Mouse (Mus musculus) adrenal gland, adult 18-20 months (tissue): Measurements from ENCODE around the gene Stard9. TPM values are rescaled to one million over a fixed set of nuclear protein-coding genes. Genes with fewer than 3 reads are reported as not detected.
A peak's percentile ranks its signal among the peaks of the same experiment; 100 is the strongest.
"Not testable (repeated sequence)": the region's sequence is repeated elsewhere in the genome, so short reads cannot be mapped to it uniquely, and the experiment has no call there.

ENCODE experiments used
- DNase-seq, 2 experiments: peaks; one replicate each; pipeline ENCODE4 v3.0.0; 2021 to 2022; ENCODE audit warnings: low spot score in 2 of 2
- total RNA-seq, 2 experiments: library from RNA; stranded (reverse); gene quantifications; 1 replicate in 1 of 2; 2 replicates in 1 of 2; pipeline ENCODE4 v1.2.3; 2021

Gene Stard9
- total RNA-seq, 2 experiments from 2014 or later: 6.2 to 8.0 TPM

DNA sequence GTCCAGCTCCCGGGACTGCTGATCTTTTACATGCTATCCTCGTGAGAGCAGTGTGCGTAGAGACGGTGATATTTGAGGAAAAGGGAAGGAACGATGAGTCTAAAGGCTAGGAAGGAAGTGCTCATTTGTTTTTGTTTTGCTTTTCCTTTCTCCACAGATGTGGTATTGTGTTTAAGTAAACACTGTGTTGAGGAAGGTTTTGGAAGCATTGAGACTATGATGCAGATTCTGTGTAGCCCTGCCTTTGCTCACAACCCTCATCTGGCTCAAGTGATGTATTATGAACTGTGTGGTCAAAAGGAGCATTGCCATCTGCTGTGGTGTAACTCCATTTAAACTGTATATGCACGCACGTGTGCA lies 24.0 kb downstream of the Stard9 start:
- no peak for DNase-seq

DNA sequence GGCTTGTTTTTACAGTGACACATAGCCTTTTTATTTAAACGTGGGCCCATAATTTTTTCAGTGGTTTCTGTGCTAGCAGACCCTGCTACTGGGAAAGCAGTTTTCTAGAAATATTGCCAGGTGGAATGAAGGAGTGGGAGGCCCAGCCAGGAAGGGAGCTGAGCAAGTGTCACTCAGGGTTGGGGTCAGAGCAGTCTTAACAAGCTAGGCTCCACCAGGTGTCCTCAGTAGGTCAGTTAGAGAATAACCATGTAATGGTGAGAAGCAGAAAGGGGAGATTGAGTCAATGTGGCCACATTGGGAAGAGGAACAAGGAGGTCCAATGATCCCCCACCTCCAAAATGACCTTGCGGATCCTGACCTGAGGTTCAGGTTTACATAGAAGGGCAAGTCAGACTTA lies 25.8 kb downstream of the Stard9 start:
- DNase-seq: no peak

DNA sequence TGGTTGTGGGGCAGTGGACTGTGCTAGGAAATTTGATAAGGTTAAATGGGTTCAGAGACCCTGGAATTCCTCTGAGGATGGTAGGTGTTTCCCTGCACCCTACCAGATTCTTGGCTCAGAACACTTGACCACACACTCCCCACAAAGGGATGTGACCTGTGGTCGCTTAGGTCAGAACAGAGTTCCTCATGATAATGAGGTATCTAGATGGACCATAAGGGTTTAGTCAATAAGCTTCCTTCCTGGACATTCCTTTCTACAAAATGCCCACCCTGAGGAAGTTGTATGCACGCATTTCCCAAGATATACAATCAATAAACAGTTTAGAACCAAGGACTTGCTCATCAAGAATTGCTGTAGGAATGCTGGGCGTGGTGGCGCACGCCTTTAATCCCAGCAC lies 27.0 kb downstream of the Stard9 start:
- no peak for DNase-seq

DNA sequence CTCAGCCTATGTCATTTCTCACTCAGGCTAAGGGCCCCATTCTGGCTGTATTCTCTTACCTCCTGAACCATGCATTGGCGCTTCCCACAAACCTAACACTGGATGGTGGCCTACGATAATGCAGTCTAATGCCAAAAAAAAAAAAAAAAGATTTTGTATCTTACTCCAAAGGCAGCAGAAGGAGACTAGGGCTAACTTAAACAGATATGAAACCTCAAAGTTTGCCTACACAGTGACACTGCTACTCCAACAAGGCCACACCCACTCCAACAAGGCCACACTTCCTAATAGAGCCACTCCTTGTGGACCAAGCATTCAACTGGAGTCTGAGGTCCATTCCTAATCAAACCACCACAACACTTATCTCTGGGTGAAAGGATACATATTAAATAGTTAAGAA lies 27.8 kb downstream of the Stard9 start:
- no peak for DNase-seq

DNA sequence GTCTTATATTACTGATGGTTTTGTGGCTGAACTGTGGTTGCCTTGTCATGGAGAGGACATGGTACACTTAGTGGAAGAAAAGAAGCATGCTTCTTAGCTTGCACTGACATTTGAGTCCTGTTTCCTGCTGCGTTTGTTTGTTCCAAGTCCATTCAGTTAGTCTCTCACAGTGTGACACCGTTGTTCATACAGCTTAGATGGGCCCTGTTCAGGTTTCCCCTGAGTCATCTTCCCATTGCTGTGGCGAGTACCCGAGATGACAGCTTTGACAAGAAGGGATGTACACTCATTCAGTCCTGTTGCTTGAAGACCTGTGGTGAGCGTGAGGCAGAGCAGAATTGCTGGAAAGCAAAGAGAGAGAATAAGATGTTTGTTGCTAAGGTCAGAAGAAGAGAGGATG lies 29.6 kb downstream of the Stard9 start:
- peak in 1 of 2 experiments; percentile 15 for DNase-seq

DNA sequence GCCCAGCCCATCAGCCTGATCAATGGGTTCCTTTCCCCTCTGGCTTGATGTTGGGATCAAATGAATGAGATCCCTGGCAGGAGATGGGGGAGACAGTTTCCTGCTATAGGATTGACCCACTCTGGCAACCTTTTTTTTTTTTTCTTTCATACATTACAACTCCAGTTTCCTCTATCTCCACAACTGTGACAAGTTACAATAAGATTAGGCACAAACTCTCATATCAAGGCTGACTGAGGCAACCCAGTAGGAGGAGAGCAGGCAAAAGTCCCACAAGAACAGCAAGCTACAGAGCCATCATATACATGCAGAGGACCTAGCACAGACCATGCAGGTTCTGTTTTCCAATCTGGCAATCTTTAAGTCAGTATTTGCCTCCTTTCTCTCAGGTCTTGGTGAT lies 30.4 kb downstream of the Stard9 start:
- no peak for DNase-seq

DNA sequence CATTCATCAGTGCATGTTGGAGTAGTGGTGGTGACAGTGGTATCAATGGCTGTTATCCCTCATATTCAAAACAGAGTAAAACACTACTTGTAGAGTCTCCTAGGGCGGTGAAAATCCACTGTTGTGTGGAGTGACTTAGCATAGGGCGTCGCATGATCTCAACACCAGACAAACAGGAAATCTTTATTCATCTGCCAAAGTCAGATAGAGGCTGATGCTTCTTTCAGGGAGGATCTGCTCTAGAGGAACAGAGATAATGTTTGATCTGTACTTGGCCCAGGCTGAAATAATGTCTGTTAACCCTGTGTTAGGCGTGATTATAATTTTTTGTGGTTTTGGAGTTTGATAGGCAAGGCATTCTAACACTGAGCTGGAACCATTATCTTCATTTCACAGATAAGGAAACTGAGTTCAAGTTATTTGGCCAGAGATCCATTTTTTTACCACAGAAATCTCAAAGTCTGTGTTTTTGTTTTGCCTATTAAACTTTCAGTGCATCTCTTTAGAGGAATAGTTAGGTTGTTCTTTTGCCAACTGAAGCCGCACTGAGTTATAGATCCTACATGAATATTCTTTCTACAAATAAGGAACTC lies 31.7 kb downstream of the Stard9 start:
- DNase-seq: no peak

DNA sequence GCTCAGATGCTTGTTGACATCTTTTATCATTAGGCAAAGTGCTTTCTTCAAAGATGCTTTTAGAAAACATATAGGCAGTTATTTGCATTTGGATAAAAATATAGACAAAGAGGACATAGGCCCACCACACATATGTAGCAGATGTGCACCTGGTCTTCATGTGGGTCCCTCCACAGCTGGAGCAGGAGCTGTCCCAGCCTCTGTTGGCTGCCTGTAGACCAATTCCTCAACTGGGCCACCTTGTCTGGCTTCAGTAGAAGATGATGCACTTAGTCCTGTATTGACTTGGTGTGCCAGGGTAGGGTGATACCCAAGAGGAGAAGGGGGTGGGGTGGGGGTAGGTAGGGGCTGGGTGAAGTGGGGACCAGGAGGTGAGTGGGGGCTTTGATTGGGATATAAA lies 33.8 kb downstream of the Stard9 start:
- no peak for DNase-seq

DNA sequence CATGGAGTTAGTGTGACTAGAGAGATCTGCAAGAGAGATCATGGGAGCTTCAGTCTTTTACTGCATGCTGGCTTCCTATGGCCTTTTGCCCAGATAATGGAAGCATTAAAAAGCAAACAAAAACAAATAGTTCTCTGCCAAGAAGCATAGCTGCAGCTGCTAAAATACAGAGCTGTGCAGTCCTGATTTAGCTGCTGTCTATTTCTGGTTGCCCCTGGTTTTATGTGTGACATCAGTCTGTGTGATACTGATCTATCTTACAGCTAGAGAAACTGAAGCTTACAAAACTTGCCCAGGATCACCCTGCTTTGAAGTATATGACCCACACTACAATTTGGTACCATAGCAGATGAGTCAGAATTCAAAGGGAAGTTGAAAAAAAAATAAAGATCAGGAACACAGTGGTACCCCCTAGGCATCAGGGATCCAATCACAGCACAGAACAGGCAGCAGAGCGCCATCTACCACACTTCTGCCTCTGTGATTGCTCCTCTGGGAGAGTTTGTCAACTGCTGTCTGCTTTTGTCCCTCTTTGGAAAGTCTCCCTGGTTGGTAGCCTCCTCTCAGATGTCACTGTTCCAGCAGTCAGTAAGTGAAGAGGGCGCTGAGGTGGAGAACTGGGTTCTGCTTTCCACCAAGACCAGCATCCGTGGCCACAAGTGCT lies 34.7 kb downstream of the Stard9 start:
- DNase-seq: no peak

DNA sequence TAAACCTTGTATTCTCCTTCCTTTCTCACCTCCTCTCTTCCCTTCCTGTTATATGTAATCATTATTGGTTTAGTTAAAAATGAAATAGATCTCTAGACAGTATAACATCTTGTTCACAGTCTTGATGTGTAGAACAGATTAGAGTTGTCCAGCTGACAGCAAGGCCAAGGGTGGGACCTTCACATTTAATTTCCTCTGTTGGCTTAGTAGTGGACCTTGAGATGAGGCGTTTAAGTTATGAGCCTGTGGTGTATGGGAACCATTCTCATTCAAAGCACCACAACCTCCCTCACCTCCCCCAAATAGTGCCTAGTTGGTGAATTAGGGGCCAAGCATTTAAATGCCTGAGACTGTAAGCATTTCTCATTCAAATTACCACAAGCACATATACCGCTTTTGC lies 38.5 kb downstream of the Stard9 start:
- no peak for DNase-seq

DNA sequence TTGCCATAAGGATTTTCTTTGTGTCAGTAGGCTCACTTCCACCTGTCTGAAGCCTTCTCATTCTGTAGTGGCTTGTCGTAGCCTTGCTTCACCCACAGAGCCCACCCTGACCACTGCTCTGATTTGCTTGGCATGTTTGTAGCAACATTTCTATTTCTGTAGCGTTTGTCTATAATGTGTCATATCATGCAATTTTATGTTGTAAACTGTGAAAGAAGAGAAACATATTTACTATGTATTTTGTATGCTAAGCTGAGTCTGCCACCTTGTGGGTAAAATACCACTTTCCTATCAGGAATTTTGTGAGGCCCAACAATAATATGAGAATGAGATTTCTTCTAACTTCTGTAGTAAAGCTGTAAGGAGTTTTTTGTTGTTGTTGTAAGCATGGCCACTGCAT lies 41.3 kb downstream of the Stard9 start:
- DNase-seq: no peak

DNA sequence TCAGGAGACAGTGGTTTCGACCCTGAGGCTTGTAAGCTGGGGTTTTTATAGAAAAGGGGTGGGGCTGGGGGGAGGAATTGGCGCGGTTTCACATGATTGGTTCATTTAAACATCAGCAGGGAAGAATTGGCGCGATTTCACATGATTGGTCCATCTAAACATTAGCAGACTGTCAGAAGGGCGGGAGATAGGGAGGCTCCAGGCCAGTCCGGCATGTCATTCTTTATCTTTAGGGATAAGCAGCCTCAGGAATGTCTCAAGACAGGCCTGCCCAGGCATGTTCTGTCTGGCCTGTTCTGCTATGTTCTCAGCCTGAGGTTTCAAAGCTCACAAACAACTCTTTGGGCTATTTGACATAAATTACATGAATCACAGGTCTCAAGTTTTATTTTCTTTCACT lies 52.2 kb downstream of the Stard9 start:
- not testable (repeated sequence) for DNase-seq

DNA sequence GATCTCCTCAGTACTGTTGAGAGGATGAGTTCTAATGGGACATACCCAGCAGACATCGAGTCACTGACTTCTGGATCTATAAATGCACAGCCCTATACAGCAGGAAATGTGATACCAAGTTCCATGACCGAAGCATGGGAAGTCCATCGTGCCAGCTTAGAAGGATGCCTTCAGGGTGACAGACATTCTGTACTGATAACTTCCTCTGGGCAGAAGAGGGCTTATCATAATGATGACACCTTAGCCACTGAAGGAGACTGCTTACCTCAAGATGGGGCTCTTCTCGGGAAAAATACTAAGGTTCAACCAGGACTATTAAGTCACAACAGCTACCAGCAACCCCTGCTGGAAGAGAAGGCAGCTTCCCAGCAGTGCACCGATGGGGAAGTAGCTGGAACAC lies 68.8 kb downstream of the Stard9 start:
- no peak for DNase-seq

DNA sequence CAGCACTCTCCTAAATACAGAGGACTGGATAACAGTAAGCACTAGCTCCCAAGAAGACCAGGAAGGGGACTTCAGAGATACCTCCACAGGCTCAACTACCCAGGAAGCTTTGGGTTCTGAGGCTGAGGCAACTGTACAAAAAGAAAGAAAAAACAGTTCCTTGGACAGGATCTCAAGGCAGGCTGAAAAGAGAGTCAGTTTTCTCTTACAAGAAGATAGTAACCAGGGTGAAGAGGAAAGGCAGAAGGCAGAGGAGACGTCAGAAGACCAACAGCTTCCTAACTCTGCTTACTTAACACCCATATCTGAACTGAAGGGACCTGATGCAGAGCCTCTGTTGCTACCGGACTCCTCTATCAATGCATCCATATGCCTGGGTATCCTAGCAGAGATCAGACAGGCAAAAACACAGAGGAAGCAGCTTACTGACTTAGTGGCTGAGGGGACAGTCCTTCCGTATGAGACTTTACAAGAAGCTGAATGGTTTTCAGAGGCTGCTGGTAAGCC lies 71.5 kb downstream of the Stard9 start:
- DNase-seq: no peak

DNA sequence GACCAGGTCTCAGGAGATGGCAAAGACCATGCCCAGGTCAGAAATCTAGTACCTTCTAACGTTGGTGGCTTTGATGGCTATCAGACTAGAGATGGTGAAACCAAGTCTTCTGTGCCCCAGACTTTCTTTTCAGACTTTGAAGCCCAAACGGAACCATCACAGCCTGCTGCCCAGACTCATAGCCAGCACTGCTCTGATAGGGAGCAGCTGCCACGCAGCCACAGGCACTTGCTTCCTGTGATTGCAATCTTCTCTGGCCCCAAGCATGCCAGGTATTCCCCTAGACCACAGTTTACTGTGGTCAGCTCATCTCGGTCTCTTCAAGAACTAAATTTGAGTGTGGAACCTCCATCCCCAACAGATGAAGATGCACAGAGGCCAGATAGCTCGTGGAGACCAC lies 73.8 kb downstream of the Stard9 start:
- DNase-seq: no peak

DNA sequence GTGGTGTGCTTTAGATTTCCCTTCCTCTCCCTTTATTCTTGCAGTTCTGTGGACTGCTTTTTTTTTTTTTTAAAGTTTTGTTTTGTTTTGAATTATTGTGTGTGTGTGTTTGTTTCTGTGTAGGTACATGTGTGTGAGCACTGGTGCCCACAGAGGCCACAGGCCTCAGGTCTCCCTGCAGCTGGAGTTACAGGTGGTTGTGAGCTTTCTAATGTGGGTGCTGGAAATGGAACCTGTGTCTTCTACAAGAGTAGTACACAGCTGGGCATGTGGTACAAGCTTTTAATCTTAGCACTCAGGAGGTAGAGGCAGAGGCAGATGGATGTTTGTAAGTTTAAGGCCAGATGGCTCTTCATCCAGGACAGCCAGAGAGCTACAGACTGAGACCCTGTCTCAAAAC lies 78.1 kb downstream of the Stard9 start:
- no peak for DNase-seq

DNA sequence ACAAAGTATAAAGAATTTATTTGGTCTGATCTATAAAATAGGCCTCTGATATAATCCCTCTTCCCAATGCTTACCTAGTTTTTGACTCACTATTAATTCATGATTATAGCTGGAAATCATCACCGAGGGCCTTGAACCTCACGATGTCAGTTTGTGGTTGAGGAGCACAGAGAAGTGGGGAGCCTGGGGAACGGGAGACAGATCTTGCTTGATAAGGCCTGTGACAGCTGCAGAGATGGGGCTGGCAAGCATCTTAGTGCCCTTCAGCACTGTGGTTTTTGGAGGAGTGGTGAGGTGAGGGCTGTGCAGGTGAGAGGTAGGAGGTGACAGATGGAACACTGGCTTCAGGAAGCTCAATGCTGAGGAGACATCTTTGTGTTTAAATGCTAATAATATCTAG lies 81.2 kb downstream of the Stard9 start:
- no peak for DNase-seq

DNA sequence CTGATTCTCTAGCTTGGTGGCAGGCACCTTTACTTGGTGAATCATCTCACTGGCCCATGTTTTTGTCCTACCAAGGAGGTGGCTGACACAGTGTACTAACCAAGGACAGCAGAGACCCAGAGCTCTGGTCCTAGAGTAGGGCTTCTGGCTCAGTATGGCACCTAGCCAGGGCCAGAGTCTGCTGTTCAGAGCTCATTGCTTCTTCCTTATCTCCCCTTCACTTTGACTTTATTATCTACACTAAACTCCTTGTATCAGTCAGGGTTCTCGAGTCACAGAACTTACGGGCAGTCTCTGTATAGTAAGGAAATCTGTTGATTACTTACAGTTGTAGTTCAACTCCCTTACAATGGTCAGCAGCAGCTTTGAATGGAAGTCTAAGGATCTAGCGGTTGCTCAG lies 82.0 kb downstream of the Stard9 start:
- no peak for DNase-seq

DNA sequence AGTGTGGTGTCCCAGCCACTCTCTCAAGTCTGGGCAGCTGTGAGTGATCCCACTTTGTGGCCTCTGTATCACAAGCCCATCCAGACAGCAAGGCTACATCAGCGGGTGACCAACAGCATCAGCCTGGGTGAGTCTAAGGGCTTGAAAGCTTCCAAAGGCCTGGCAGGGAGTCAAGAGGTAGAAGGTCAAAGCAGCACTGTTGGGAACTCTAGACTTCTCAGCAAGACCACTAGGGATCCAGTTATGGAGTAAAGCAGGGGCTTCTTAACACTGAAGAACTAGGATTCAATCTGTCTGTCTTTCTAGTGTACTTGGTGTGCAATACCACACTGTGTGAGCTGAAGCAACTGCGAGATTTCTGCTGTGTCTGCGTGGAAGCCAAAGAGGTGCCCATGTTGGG lies 84.5 kb downstream of the Stard9 start:
- DNase-seq: no peak

DNA sequence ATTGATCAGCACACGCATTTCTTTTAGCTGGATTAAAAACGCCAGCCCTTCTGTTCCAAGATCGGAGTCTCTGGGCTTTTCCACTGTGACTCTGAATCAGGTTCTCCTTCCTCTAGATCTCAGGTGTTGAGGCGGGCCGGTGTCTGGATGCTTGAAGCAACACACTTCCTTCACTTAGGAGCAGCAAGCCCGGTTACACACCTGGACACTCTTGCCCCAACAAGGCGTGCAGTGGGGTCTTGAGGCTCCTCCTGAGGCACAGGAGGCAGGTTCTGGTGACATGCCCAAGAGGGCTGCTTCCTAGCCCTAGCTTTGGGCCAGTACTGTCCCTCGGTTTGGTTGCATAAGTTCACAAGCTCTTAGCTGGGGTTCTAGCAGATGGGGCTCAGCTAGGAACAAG lies 89.6 kb downstream of the Stard9 start:
- DNase-seq: peak in 1 of 2 experiments; percentile 17

DNA sequence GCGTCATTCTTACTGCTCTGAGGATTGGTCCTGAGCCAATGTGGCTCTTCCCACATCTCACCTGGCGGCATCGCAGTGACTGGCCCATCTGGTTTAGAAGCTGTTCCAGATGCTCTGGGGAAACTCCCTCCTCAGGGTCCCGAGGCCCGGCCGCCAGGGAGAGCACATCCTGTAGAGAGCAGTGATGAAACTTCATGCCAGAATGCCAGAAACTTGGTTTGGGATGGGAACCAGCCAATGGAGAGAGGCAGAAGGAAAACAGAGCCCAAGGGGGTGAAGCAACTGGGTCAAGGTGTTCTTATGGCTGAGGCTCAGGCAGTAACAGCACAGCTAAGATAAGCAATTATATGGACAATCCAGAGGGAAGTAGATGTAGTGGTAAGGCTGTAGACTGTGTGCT lies 91.9 kb downstream of the Stard9 start:
- no peak for DNase-seq

DNA sequence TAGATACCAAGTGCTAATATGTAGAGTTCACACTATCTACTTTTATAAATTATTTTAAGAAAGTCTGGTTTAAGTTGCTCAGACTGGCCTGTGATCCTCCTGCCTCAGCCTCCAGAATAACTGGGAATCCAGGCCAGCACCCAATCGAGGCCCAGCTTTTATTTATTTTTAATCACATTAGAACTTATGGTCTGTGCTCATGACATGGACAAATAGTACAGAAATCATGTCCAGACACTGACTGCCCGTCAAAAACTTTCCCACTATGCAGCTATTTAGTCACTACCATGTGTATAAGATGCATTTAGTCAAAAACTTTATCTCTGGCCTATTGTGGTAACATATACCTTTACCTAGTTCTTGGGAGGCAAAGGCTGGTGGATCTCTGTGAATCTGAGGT lies 93.0 kb downstream of the Stard9 start:
- no peak for DNase-seq

DNA sequence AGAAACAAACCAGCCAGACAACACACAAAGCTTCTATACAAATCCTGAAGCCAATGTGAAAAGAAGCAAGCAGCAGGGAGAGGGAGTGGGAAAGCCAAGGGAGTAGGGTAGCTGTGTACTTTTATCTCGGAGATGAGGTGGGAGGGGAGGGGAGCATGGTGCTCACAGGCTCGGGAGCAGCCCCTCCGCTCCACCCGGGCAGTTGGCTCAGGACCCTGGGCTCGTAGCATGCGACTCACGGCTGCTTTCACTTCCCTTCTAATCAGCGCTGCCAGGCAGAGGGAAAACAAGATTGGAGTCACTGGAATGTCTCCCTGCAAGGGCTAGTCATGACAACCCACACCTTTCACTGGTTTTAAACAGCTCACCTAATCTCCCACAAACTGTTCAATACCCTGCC lies 93.6 kb downstream of the Stard9 start:
- no peak for DNase-seq
